ENCODE assay signal across 12 mouse cellular contexts in genomic region chr9:77926911-77927310, GRCm38 (mm10).
"Had no signal": no experiment of that assay in that cellular context is flagged by ENCODE, and none has a peak within 500 bp of the region (broad histone marks: within the 10 kb centered on the region; RNA-seq: fewer than 3 reads in every experiment).

No protein-coding gene starts in this region.

- H3K4me2 ChIP-seq: kidney, embryonic 15.5 days; midbrain, embryonic 13.5 days; stomach, embryonic 15.5 days had no signal

- DNase-seq: kidney, postnatal 14 days; lung, adult 2 months; lung, postnatal 36 days; right cerebral cortex, postnatal 14 days; thymus, adult 2 months; thymus, postnatal 25 days had no signal

- H3K9me3 ChIP-seq: kidney, embryonic 15.5 days; limb, embryonic 10.5 days; midbrain, embryonic 13.5 days; stomach, embryonic 15.5 days had no signal

- H3K27me3 ChIP-seq: kidney, embryonic 15.5 days; midbrain, embryonic 13.5 days; stomach, embryonic 15.5 days had no signal

- H3K9ac ChIP-seq: kidney, embryonic 15.5 days; liver, embryonic 14.5 days; midbrain, embryonic 13.5 days; stomach, embryonic 15.5 days had no signal

- H3K4me3 ChIP-seq: kidney, embryonic 15.5 days; limb, embryonic 10.5 days; midbrain, embryonic 13.5 days; stomach, embryonic 15.5 days had no signal

- H3K36me3 ChIP-seq: kidney, embryonic 15.5 days; limb, embryonic 10.5 days; midbrain, embryonic 13.5 days; stomach, embryonic 15.5 days had no signal

- H3K27ac ChIP-seq: kidney, embryonic 15.5 days; limb, embryonic 10.5 days; liver, embryonic 14.5 days; midbrain, embryonic 13.5 days; stomach, embryonic 15.5 days had no signal

- ATAC-seq: lung, postnatal 0 days; midbrain, embryonic 13.5 days had no signal
